Mouse (Mus musculus): ENCODE results near the gene Zdhhc11.
A peak's percentile ranks its signal among the peaks of the same experiment; 100 is the strongest.

Gene Zdhhc11

DNA sequence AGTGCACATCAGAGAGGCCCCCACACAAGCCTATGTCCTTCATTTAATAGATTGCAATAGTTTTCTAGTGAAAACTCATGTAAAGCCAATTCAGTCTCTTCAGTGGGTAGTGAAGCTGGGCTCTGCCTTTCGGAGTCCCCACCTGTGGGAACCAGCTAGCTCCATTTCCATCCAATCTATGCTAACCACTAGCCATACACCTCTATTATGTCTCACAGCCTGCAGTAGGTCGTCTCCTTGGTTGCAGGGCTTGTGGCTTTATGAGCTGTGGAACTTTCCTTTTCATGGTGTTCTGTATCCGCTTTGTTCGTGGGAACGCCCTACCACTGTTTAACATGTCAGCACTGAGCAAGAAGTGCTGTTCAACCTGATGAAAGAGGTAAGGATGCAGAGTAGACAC is at the start of gene Zdhhc11:
TSS of gene Zdhhc11 (plus strand) at position 301 of the 400 bp plus-strand sequence.
- no peak for DNase-seq (ENCODE audit: extremely low read depth, low read depth)

DNA sequence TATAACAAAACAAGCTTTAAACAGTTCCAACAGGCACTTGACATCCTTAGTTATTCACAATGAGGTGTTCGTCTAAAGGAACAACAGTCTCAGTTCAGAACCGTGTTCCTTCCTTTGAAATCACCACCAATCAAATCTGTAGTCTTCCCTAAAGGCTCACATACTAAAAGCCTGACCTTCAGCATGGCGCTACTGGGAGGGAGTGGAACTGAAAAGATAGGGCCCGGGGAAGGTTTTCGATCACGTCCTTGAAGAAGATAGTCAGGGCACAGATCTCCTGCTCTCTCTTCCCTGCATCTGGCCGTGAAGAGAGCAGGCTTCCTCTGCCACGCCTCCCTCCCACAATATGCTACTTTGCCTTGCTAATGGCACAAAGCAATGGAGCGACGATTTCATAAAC is 31.4 kb upstream of the Zdhhc11 start:
- DNase-seq (ENCODE audit: extremely low read depth, low read depth), result no peak

DNA sequence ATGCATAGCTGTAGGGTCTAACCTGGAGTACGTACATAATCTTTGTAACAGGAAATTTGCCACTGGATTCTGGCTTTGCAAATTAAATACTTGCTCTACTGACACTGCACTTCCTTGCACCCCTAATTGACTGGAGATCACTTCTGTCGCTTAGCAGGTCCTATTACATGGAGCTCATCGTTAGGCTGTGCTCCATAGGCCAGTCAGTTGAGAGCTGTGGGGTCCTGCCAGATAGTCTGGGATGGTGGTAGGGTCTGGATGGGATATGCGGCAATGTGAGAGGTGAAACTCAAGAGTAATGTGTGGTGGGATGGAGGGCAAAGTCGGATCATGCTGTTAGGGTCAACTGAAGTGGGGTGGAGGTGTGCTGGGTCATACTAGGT is 26.7 kb upstream of the Zdhhc11 start:
- DNase-seq (ENCODE audit: extremely low read depth, low read depth), result peak; percentile 31

DNA sequence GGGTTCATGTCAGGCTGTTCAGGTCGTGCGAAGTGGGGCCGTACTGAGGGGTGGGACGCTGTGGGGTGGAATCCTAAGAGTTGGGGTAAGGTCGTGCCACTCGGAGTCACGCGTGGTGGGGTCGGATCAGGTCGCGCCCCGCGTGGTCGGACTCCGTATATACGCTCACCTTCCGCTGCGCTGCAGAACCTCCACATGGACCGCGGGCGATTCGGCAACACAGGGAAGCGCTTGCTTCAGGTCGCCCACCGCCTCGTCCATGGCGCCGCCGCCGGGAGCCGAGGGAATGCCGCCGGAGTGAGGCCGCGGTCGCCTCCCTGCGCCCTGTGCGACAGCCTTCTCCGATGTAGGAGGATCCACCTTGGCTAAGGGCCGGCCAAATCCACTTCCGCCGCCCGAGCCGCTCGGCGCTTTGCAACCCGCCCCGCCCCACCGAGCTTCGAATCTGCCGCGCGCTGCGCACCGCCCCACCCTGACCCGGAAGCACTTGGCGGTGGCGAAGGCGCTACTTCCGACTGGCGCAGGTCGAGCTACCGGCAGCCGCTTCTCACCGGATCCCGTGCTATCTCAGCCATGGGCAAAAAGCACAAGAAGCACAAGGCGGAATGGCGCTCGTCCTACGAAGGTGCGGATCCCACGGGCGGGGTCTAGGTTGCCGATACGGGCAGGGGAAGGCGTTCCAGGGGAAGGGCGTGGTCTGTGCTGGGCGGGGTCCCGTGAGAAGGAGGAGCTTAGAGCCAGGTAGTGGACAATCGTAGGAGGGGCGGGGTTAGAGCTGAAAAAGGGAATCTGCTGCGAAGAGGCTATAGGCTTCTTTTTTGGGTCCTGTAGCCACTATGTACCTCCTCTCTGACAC is 26.1 kb upstream of the Zdhhc11 start, which contains the start of the genes Trip13 and Brd9:
TSS of gene Trip13 (minus strand) at position 464 of the 856 bp plus-strand sequence.
TSS of gene Brd9 (plus strand) at position 491 of the 856 bp plus-strand sequence.
- peak; percentile 69 for DNase-seq (ENCODE audit: extremely low read depth, low read depth)

DNA sequence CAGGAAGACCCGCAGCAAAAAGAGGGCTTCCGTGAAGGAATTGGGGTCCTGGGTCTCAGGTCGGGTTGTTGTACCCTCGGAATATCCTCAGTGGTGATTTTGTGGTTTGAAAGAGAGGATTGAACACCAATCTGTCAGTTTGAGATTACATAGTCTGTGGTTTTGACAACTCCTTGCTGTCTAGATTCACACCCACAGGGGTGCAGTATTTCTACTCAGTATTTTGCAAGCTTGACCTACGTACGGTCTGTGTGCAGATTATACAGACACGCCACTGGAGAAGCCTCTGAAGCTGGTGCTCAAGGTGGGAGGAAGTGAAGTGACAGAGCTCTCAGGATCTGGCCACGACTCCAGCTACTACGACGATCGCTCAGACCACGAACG is 25.5 kb upstream of the Zdhhc11 start:
- peak; percentile 54 for DNase-seq (ENCODE audit: extremely low read depth, low read depth)

DNA sequence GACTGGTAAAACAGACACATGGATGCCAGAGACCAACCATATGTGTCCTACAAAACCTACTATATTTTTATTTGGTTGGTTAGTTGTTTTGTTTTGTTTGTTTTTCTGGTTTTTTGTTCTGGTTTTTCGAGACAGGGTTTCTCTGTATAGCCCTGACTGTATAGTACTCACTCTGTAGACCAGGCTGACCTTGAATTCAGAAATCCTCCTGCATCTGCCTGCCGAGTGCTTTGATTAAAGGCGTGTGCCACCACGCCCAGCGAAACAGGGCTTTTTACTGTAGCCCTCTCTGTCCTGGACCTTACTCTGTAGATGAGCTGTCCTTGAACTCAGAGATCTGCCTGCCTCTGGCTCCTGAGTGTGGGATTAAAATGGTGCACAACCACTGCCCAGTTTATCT is 24.6 kb upstream of the Zdhhc11 start:
- DNase-seq (ENCODE audit: extremely low read depth, low read depth), result no peak

DNA sequence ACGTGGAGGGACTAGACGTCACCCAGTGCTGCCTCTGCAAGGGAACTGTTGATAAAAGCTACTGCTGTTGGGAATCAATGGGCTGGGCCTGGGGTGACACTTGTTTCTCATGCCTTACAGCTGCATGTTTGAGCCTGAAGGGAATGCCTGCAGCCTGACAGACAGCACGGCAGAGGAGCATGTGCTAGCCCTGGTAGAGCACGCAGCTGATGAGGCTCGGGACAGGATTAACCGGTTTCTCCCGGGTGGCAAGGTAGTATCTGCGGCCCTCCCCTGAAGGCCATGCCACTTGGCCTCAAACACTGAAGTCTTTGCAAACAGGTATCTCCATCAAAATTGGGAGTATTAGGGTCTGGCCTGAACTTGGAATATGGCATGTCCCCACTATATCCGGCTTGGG is 19.0 kb upstream of the Zdhhc11 start:
- no peak for DNase-seq (ENCODE audit: extremely low read depth, low read depth)

DNA sequence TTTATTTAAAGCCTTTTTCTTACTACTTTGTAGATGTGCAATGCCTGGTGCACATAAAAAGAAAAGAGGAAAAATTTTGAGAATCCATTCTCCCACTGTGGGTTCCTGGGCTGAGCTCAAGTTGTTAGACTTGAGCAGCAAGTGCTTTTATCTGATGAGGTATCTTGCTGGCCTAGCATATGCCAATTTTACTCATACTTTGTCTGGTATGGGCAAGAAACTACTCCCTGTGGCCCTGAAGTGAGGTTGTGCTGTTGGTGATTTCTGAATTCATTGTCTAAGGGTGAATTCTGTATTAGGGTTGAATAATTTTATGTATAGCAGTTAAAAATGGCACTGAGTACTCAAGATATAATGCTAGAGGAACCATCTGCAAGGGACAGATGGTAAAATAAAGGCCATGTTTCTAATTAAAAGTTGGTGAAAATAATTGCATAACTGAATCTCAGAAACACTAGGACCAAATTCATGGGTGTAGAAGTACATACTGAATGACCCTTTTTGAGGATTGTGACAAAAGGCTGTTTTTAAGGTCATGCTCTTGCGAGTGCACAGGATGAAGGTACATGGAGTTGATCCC is 10.0 kb upstream of the Zdhhc11 start:
- no peak for DNase-seq (ENCODE audit: extremely low read depth, low read depth)

DNA sequence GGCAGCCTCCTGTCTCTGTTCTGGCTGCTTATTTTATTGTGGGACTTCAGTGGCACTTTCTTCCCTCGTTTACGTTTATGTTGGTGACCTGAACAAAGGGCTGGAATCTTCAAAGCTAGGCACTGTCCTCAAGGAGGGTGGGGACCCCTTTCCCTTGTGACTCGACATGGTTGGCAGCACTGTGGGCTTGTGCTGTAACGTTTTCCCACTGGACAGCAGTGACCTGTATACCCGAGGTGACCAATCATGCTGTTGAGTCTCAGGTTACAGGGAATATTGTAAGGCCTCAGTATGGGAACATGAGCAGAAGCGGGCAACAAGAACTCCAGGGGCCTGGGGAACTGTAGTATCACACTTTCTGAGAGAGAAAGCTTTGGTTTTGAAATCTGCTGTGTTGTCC is 9.0 kb upstream of the Zdhhc11 start:
- no peak for DNase-seq (ENCODE audit: extremely low read depth, low read depth)

DNA sequence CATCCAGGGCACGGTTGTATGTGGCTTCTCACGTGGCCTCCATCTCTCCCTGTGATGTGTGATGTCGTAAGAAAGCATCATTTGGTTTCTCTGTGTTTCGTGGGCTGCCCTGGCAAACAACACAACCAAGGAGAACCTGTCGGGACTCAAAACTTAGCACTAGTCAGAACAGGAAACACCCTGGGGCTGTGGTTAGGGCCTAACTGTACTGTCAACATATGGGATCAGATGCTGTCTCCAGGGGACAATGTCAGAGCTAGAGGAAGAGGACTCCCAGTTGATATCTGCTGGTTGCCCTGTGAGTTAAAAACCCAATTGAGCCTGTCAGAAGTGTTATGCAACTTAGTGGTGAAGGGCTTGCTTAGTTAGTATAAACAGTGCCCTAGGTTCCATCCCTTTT is 8.1 kb upstream of the Zdhhc11 start:
- DNase-seq (ENCODE audit: extremely low read depth, low read depth), result no peak

DNA sequence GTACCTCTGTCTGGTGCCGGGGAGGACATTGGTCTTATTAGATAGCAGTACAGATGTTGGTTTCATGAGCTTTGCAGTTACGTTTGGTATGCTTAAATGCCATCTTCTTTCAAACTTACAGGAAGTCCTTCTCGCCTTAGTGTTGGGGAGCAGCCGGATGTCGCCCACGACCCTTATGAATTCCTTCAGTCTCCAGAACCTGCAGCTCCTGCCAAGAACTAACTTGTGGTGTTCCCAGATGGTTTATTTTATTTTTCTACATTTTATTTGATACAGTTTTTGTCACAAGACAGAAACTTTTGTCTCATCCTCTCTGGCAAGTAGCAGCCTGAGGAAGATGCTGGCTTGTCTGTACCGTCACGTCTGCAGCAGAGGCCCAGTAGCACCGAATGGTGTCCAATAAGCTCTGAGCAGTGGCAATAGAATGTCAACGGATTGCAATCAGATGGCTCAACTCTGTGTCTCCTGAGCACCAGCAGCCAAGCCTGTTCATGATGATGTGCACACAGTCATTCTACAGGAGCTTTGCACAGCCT is 3.5 kb upstream of the Zdhhc11 start:
- no peak for DNase-seq (ENCODE audit: extremely low read depth, low read depth)

DNA sequence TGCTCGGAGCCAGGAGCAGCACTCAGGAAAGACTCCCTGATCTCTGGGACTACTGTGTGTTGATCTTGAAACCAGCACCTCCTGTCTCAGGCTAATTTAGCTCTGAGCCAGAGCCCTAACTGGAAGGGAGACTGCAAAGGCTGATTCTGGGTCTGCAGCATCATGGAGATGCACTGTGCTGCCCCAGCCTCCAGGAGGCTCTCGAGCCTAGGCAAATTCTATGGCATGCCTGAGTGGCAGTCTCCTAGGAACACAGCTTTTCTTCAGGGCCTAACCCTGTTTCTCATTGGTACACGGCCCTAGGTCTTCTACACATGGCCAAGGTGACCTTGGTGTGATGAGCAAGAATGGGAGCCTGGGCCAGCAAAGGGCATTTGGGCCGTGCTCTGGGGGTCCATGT is 2.5 kb upstream of the Zdhhc11 start:
- DNase-seq (ENCODE audit: extremely low read depth, low read depth), result no peak

DNA sequence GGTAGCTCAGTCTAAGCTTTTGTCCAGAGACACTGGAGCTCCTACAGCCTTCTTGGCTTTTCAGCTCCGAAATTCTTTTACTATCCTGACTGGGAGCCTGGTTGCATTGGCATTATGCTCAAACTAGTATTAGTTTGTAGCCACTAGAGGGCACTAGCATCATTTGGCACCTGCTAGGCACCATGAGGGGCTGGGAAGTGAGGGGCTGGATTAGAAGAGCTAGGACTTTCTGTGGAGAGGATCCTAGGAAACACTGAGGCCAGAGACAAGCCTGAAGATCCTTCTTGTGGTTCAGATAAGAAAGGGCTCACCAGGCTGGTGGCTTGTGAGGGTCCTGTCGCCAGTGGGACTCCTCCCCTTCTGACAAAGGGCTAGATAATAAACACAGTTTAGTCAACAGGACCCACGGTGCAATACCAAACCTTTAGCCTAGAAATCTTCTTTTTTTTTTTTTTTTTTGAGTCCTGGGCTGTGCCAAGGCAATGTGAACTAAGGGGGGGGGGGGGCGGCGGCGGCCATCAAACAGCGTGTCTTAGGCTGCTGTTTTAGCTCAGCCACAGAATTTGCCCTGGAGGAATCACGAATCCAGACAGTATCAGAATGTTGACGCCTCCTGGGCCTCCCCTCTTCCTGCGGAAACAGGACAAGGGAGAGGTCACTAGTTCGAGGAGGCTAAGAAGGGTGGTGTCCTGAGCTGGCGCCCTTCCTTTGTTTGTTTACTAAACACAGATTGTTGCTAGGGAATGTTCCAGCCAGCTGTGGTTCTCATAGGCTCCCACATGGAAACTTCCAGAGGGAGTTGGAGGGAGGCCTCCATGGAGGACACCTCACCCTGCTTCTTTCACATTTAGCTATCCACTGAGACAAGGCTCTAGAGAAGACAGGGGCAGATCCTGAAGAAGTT is 7.1 kb downstream of the Zdhhc11 start:
- peak; percentile 41 for DNase-seq (ENCODE audit: extremely low read depth, low read depth)

DNA sequence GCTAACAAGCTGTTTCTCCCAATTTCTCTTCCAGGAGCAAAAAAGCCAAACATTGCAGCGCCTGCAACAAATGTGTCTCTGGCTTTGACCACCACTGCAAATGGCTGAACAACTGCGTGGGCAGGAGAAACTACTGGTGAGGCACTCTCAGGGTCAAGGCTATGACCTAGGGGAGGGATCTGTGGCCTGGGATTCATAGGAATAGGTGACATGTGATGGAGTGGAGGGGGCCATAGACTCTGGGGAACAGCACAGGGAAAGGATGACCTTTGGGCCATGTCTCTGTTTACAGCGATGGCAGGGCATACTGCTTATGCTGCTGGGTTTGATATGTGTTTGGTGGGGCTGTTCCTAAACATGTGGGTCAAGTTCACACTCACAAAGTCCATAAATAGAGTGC is 10.9 kb downstream of the Zdhhc11 start:
- no peak for DNase-seq (ENCODE audit: extremely low read depth, low read depth)

DNA sequence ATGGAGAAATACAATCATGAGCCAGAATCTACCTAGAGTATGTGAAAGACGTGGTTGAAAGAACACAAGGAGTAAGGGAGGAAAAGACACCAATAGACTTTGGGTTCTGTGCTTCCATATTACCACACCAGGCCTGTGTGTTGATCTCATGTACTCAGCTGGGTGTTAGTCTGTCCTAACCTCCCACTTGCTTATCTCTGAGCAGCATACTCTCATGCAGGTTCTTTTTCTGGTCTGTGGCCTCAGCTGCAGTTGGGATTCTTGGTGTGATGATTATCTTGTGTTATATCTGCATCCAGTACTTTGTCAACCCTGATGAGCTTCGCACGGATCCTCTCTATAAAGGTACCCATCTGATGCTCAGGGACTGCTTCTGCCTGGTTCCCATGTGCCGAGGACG is 13.3 kb downstream of the Zdhhc11 start:
- no peak for DNase-seq (ENCODE audit: extremely low read depth, low read depth)

DNA sequence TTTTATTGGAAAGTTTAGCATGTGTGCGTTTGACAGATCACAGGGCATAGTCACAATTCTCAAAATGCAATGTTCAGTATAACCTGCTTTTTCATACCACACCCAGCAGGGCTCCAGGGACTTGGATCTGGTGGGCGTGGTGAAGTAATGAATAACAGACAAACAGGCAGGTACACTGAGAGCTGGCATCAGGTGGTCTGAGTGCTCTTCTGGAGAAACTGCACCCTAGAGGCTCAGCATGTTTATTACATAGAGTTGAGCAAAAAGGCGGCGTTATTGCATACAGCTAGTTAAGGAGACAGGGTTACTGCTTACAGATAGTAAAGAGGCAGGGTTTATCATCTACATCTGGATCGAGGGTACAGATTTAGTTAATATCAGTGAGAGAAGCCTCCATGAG is 26.7 kb downstream of the Zdhhc11 start:
- DNase-seq (ENCODE audit: extremely low read depth, low read depth), result no peak

DNA sequence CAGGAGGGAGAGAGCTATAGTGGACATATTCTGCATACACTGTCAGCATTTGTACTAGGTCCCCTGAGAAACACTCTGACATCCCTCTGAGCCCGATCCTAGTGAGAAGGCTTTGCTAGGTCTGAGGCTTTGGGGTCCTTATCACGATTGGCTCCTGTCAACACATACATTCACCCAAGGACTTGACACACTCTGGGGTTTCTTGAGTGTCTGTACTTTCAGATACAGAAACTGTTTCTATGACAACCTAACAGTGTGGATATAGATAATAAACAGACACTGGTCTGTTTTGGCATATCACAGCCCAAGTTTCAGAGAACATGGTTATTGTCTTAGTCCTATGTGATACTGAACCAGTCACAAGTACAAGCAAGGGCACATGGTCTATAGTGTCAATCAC is 27.1 kb downstream of the Zdhhc11 start:
- DNase-seq (ENCODE audit: extremely low read depth, low read depth), result peak; percentile 93

DNA sequence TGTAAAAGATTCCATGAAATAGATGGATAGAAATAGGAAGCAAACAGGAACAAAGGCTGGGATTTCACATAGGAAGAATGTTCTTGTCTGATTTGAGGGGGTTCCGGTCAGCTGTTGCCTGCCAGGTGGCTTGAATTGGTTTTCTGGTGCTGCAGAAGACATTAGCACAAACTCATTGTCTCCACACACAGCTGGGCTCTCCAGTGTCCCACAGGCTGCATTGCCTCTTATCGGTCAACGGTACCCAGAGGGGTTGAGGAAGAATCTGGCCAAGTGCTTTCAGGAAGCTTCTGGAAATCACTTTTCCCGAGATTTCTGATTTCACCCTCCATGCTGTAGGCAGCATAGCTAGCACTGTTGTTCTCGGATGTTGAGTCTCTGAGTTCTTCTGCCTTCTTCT is 27.6 kb downstream of the Zdhhc11 start:
- DNase-seq (ENCODE audit: extremely low read depth, low read depth), result no peak

DNA sequence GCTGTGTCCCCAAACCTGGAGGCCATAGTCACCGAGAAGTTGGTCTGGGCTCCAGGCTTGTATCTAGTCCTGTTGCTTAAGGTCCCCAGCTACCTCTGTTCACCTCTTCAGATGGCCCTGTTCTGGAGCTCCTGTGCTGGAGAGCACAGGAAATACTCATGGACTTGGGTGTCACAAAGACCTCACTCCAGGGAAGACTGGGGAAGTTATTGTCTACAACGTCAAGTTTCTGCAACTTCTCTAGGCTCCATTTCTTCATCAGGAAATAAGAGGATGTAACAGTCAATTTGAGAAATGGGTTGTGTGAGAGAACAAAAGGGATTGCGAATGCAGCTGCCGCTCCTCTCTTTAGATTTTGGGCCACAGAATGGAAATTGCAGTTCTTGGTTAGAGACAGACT is 32.8 kb downstream of the Zdhhc11 start:
- DNase-seq (ENCODE audit: extremely low read depth, low read depth), result no peak

DNA sequence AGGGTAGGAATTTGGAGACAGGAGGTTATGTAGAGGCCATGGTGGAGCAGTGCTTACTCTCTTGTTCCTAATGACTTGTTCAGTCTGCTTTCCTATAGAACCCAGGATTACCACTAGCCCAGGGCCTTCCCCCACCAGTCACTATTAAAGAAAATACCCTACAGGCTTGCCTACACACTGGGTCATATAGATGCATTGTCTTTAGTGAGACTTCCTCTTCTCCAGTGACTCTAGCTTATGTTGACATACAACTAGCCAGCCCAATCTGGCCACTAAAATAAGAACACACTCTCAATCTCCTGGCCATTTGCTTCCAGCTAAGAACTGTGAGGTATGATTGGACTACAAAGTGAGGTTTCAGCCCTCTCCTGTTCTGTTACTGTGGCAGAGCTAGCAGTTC is 36.9 kb downstream of the Zdhhc11 start:
- DNase-seq (ENCODE audit: extremely low read depth, low read depth), result no peak

DNA sequence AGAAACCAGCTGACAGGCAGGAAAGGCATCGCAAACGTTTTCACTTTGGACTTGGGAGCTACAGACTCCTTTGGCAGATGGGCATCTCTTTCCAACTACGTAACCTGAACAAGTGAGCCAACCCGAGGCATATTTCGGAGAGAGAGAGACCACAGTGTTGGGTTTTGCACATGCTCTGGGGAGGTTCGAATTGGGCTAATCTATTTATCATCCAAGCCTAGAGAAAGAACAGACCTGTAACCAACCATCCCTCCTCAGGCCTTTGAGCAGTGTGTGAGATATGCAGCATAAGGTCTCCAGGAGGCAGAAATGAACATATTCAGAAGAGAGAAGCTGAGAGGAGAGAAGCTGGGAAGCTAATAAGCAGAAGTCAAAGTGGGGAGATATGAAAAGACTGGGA is 37.3 kb downstream of the Zdhhc11 start:
- DNase-seq (ENCODE audit: extremely low read depth, low read depth), result no peak

DNA sequence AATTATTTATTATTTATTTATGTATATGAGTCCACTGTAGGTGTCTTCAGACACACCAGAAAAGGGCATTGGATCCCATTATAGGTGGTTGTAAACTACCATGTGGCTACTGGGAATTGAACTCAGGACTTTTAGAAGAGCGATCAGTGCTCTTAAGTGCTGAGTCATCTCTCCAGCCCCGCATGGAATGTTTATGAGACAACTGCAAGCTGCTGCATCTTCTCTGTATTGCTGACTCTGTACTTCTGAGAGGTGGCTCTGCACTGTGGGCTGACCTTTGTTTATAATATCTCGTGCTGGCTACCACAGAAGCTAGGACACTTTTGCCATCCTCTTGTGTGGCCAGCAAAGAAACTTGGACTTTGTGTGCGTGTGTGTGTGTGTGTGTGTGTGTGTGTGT is 37.8 kb downstream of the Zdhhc11 start:
- no peak for DNase-seq (ENCODE audit: extremely low read depth, low read depth)
